7 mouse cellular contexts compared by ENCODE assay signal in genomic region chr2:75831881-75832633, GRCm38 (mm10). TPM values are rescaled to one million over a fixed set of nuclear protein-coding genes. Genes with fewer than 3 reads are reported as not detected.
DNase-seq lines count a peak whose midpoint lies in the region; ATAC-seq and TF ChIP-seq lines count a peak whose summit lies in the region.

Gene Agps (plus strand): TSS chr2:75832177.

- H3K4me2 ChIP-seq in intestine, postnatal 0 days (replicated peaks; ENCODE audit: low read depth): peak within 1 kb of the TSS; percentile 84
- peak within 1 kb of the TSS; percentile 83 for H3K4me2 ChIP-seq in midbrain, embryonic 12.5 days (replicated peaks)

- H3K27ac ChIP-seq in intestine, postnatal 0 days (ENCODE audit: low read depth, low read length): peak within 1 kb of the TSS; percentile 77
- peak within 1 kb of the TSS; percentile 82 for H3K27ac ChIP-seq in midbrain, embryonic 12.5 days (replicated peaks)
- peak within 1 kb of the TSS; percentile 79 for H3K27ac ChIP-seq in small intestine, adult 2 months (ENCODE audit: insufficient read depth, low read depth, low read length)

- DNase-seq in adrenal gland, adult 2 months: peak; percentile 95
- DNase-seq in embryo, embryonic 11.5 days (ENCODE audit: low read depth, low spot score): peak; percentile 82
- peak; percentile 63 to 85 for DNase-seq in gastrocnemius, postnatal 4 days (ENCODE audit: low spot score in 2 of 2)
- peak; percentile 88 for DNase-seq in left cerebral cortex, postnatal 4 days

- TF ChIP-seq POLR2A in small intestine, adult 2 months (IDR thresholded peaks at IDR 0.05; ENCODE audit: low read depth, low read length): peak; percentile 78

- H3K27me3 ChIP-seq in intestine, postnatal 0 days (replicated peaks; ENCODE audit: control insufficient read depth, insufficient read depth, low read length): no peaks in the 10 kb centered on the region
- no peaks in the 10 kb centered on the region for H3K27me3 ChIP-seq in midbrain, embryonic 12.5 days
- H3K27me3 ChIP-seq in small intestine, adult 2 months (ENCODE audit: control insufficient read depth, insufficient read depth, low read length): no peaks in the 10 kb centered on the region

- peak within 1 kb of the TSS; percentile 82 for H3K4me3 ChIP-seq in intestine, postnatal 0 days (ENCODE audit: low read depth, low read length)
- peak within 1 kb of the TSS; percentile 64 for H3K4me3 ChIP-seq in midbrain, embryonic 12.5 days
- H3K4me3 ChIP-seq in small intestine, adult 2 months (ENCODE audit: low read depth, low read length): peak within 1 kb of the TSS; percentile 97

- peak; percentile 41; the same call in 1 of the 2 replicates for TF ChIP-seq CTCF in intestine, postnatal 0 days (IDR thresholded peaks at IDR 0.05; ENCODE audit: low read depth)
- no peak for TF ChIP-seq CTCF in small intestine, adult 2 months (IDR thresholded peaks at IDR 0.05; ENCODE audit: extremely low read depth, insufficient read length, insufficient replicate concordance, low read depth, low read length)

- H3K4me1 ChIP-seq in intestine, postnatal 0 days (replicated peaks; ENCODE audit: control insufficient read depth, insufficient read depth, low read length): peaks cover 8% of the 10 kb centered on the region; the same call in 1 of the 2 replicates
- peaks cover 15% of the 10 kb centered on the region for H3K4me1 ChIP-seq in midbrain, embryonic 12.5 days
- H3K4me1 ChIP-seq in small intestine, adult 2 months (ENCODE audit: control insufficient read depth, insufficient read depth, insufficient read length, low read length): peaks cover 12% of the 10 kb centered on the region; the same call in 1 of the 2 replicates

- intact Hi-C loops in left cerebral cortex, postnatal 4 days (cut with DNase I): no loop called here

- H3K36me3 ChIP-seq in intestine, postnatal 0 days (ENCODE audit: control insufficient read depth, insufficient read depth): no peaks in the 10 kb centered on the region
- H3K36me3 ChIP-seq in midbrain, embryonic 12.5 days: no peaks in the 10 kb centered on the region
- H3K36me3 ChIP-seq in small intestine, adult 2 months (ENCODE audit: control insufficient read depth, insufficient read depth, low read length): no peaks in the 10 kb centered on the region

- ATAC-seq in intestine, postnatal 0 days: peak; percentile 98
- ATAC-seq in midbrain, embryonic 12.5 days (ENCODE audit: low FRiP score, low read depth): peak; percentile 94

- no peaks in the 10 kb centered on the region for H3K9me3 ChIP-seq in intestine, postnatal 0 days (ENCODE audit: control insufficient read depth)
- no peaks in the 10 kb centered on the region for H3K9me3 ChIP-seq in midbrain, embryonic 12.5 days

- under 1% methylated on average over 75 of the region's 86 CpGs for WGBS in intestine, postnatal 0 days
- under 1% methylated on average over 71 of the region's 86 CpGs for WGBS in midbrain, embryonic 12.5 days
- WGBS in small intestine, adult 2 months: under 1% methylated on average over 79 of the region's 86 CpGs

- peak within 1 kb of the TSS; percentile 84 for H3K9ac ChIP-seq in intestine, postnatal 0 days (ENCODE audit: low read depth, low read length)
- peak within 1 kb of the TSS; percentile 86 for H3K9ac ChIP-seq in midbrain, embryonic 12.5 days (replicated peaks)

RNA-seq across cellular contexts. Expression of gene Agps, which starts in this region (rescaled TPM):
- 10 to 100 TPM; 28.7 to 36.9 TPM for total RNA-seq in adrenal gland, adult 2 months (2021)
- 1.7 and 1.9 TPM in 2 replicates for polyA plus RNA-seq in adrenal gland, adult 2 months (2012; rRNA removed)
- total RNA-seq in gastrocnemius, postnatal 4 days (2021): 10 to 100 TPM; 39.8 to 43.9 TPM
- polyA plus RNA-seq in intestine, postnatal 0 days (2015; fragmentation: Nextera tagmentation; extraction: Ambion mirVana): 6.5 and 8.6 TPM in 2 replicates
- 10 to 100 TPM; 51.9 to 59.1 TPM for total RNA-seq in left cerebral cortex, postnatal 4 days (2021)
- polyA plus RNA-seq in midbrain, embryonic 12.5 days (2016; fragmentation: Nextera tagmentation; extraction: Ambion mirVana): 46.3 and 52.9 TPM in 2 replicates
- 2.1 and 3.2 TPM in 2 replicates for polyA plus RNA-seq in small intestine, adult 2 months (2012; rRNA removed)

Comparison
In these comparisons a context has a peak if more than half of its experiments do, and no peak if none do; other contexts are left out.
1. Peak in every context shown above with its lines: DNase-seq, ATAC-seq, H3K4me3 ChIP-seq and H3K27ac ChIP-seq.